Mouse (Mus musculus) neural tube, embryonic 11.5 days (tissue): ENCODE results near the gene Fcgrt. TPM values are rescaled to one million over a fixed set of nuclear protein-coding genes. Genes with fewer than 3 reads are reported as not detected.
A peak's percentile ranks its signal among the peaks of the same experiment; 100 is the strongest.

Experiments
- ATAC-seq: fragments of 200-750 bp; cut with Nextera tagmentation; 2 replicates; pipeline ENCODE4 v1.8.0; 2017; ENCODE audit warnings: moderate number of reproducible peaks, mild to moderate bottlenecking, moderate TSS enrichment, moderate library complexity; ENCODE audit not compliant: insufficient read depth, low FRiP score, low TSS enrichment
- DNase-seq: peaks from one replicate; pipeline ENCODE4 v3.0.0-alpha.2; 2015; ENCODE audit warnings: low spot score
- H3K27ac ChIP-seq: fragments of 300-500 bp; sonication (generic); 2 replicates; pipeline ENCODE4 v1.5.1; 2014; ENCODE audit warnings: low read depth, mild to moderate bottlenecking, low read length
- H3K27me3 ChIP-seq: fragments of 300-500 bp; sonication (generic); 2 replicates; pipeline ENCODE4 v1.6.1; 2014; ENCODE audit warnings: mild to moderate bottlenecking, low read length, mixed read lengths; ENCODE audit not compliant: control insufficient read depth, insufficient read depth
- H3K36me3 ChIP-seq: fragments of 300-500 bp; sonication (generic); 2 replicates; pipeline ENCODE4 v1.6.1; 2014; ENCODE audit warnings: mild to moderate bottlenecking, low read length, moderate library complexity, mixed read lengths; ENCODE audit not compliant: control insufficient read depth, insufficient read depth
- H3K4me1 ChIP-seq: fragments of 300-500 bp; sonication (generic); 2 replicates; pipeline ENCODE4 v1.6.1; 2014; ENCODE audit warnings: low read length, mixed read lengths; ENCODE audit not compliant: control insufficient read depth, insufficient read depth
- H3K4me2 ChIP-seq: fragments of 300-500 bp; sonication (generic); 2 replicates; pipeline ENCODE4 v1.6.1; 2014; ENCODE audit warnings: low read depth, mild to moderate bottlenecking, moderate library complexity
- H3K4me3 ChIP-seq: fragments of 300-500 bp; sonication (generic); 2 replicates; pipeline ENCODE4 v1.5.1; 2014; ENCODE audit warnings: low read depth, low read length
- H3K9ac ChIP-seq: fragments of 300-500 bp; sonication (generic); 2 replicates; pipeline ENCODE4 v1.6.1; 2014; ENCODE audit warnings: mild to moderate bottlenecking, low read length
- H3K9me3 ChIP-seq: fragments of 300-500 bp; sonication (generic); 2 replicates; pipeline ENCODE4 v1.6.1; 2016; ENCODE audit warnings: low read length; ENCODE audit not compliant: control insufficient read depth
- WGBS: fragments of 180-500 bp; shearing (Covaris S2); extraction: QIAGEN DNeasy Blood & Tissue Kit; methylation state at CpG from one replicate; pipeline ENCODE4 v1.1.7; 2014; 5-methylcytosine and 5-hydroxymethylcytosine counted together
- polyA plus RNA-seq: library from polyadenylated mRNA; unstranded; fragments of >200 nt; fragmentation: Nextera tagmentation; extraction: Ambion mirVana; gene quantifications from 2 replicates; pipeline ENCODE4 v1.2.1, GENCODE M21; 2014

The Fcgrt gene
- polyA plus RNA-seq, 1 experiment from 2014 or later = 12.8 TPM

GRCm38 (mm10) chr7:45086084-45086483, 17.6 kb downstream of the Fcgrt start:
- no peak overlapping the region for H3K4me3 ChIP-seq
- no peak overlapping the region for H3K9ac ChIP-seq
- ATAC-seq = no peak
- H3K4me1 ChIP-seq = no peaks in the 10 kb centered on the region
- 76% methylated on average over 4 of the region's 4 CpGs for WGBS
- H3K27ac ChIP-seq = no peak overlapping the region
- no peaks in the 10 kb centered on the region for H3K9me3 ChIP-seq
- H3K36me3 ChIP-seq = peaks cover 16% of the 10 kb centered on the region
- H3K4me2 ChIP-seq = no peak overlapping the region
- DNase-seq = no peak
- no peaks in the 10 kb centered on the region for H3K27me3 ChIP-seq

DNA sequence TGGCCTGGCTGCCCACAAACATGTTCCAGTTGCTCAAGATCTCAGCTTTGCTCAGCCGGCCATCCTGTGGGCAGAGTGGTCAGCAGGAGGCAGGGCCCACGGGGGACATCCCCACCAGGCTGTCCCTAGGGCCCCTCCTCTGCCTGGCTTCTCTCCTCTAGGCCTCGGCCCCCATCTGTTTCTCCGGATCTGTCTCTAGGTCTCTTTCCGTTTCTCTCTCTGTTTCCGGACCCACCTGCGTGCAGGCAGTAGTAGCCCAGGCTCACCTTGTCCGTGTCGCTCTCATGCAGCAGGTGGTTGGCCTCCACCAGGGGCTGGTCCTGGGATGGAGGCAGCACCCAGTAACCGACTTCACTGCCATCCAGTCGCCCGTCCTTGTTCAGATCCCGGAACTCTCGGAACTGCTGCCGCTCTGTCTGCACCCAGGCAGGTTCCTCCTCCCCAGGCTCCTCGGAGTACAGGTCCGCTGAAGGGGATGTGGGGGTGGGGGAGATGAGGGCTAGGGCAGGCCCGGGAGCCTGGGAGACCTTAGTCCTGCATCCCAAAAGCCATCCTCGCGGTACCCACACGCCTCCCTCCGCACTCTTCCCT, 20.3 kb downstream of the Fcgrt start:
- Histone ChIP-seq H3K9ac (no peak overlapping the region), H3K9me3 (no peaks in the 10 kb centered on the region), H3K27me3 (no peaks in the 10 kb centered on the region), H3K4me3 (no peak overlapping the region), H3K4me1 (no peaks in the 10 kb centered on the region), H3K4me2 (no peak overlapping the region), H3K27ac (no peak overlapping the region), H3K36me3 (peaks cover 16% of the 10 kb centered on the region)
- WGBS = 83% methylated on average over 22 of the region's 22 CpGs
- no peak for DNase-seq
- no peak for ATAC-seq

DNA sequence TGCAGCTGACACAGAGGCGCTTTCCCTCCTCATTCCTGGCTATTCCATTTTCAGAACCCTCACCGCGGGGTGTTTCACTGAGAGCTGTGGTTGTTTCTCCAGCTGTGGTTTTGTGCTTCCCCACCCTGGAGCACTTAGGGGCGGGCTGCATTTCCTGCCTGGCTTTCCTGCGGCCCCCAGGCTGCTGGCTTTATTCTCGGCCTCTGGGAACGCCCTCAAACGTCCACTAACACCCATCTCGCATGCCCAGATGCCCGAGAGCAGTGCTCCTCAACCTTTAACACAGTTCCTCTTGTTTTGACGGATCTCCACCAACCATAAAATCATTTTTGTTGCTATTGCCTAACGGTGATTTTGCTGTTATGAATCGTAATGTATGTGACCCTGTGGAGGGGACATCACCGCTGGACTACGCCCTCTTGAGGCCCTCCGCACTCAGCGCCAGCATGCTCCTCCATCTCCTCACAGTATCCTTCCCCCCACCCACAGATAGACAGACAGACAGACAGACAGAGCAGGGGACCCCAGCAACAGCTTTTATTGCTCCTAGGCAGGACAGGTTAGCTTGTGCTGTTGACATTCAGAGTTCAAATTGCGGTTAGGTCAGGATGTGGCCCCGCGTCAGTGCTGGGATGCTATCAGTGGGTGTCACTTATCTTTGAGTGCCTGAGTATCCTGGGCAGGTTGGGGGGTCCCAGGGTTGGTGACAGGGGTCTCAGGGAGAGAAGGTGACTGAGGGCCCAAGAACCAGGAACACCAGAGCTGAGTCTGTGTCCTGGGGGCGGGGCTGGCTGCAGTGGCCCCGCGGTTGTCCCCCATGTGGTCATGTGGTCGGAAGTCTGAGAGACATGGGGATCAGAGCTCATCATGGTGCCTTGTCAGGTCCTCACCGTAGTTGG, 21.0 kb downstream of the Fcgrt start:
- DNase-seq (peak; percentile 41), ATAC-seq (no peak)
- Histone ChIP-seq H3K4me2 (no peak overlapping the region; the same call in 1 of the 2 replicates), H3K4me3 (no peak overlapping the region), H3K4me1 (no peaks in the 10 kb centered on the region), H3K9ac (no peak overlapping the region; the same call in 1 of the 2 replicates), H3K27me3 (no peaks in the 10 kb centered on the region), H3K9me3 (no peaks in the 10 kb centered on the region), H3K36me3 (peaks cover 16% of the 10 kb centered on the region), H3K27ac (peak overlapping the region; percentile 14; the same call in 1 of the 2 replicates)
- WGBS = 60% methylated on average over 25 of the region's 25 CpGs

GRCm38 (mm10) chr7:45081016-45081415, 22.6 kb downstream of the Fcgrt start:
- H3K27ac ChIP-seq = no peak overlapping the region

DNA sequence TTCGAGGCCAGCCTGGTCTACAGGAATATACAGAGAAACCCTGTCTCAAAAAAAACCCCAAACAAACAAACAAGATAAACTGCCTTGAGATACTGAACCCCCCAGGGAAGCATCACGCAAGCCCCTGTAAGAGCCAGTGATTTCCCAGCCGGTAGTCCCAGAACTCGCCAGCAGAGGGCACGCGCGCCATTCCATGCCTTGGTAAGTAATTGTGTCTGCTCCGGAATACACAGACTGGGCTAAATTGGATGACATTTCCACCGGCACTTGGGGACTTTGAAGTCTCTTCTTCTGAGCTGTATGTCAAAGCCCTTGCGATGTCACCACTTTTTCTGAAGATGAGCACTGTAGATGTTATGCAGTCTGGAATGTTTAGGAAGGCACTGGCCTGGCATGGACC, 23.8 kb downstream of the Fcgrt start:
- Histone ChIP-seq H3K27ac (no peak overlapping the region), H3K4me1 (no peaks in the 10 kb centered on the region), H3K27me3 (no peaks in the 10 kb centered on the region), H3K9ac (no peak overlapping the region), H3K9me3 (no peaks in the 10 kb centered on the region), H3K4me3 (no peak overlapping the region), H3K4me2 (no peak overlapping the region), H3K36me3 (peaks cover 8% of the 10 kb centered on the region; the same call in 1 of the 2 replicates)
- DNase-seq = peak; percentile 92
- ATAC-seq = peak; percentile 18; the same call in 1 of the 2 replicates
- 2% methylated on average over 10 of the region's 10 CpGs for WGBS

More at GRCm38 (mm10) chr7:45081016-45081415, 22.6 kb downstream of the Fcgrt start:
- Histone ChIP-seq H3K36me3 (peaks cover 10% of the 10 kb centered on the region; the same call in 1 of the 2 replicates), H3K27me3 (no peaks in the 10 kb centered on the region), H3K9ac (no peak overlapping the region), H3K4me3 (no peak overlapping the region), H3K4me2 (no peak overlapping the region), H3K9me3 (no peaks in the 10 kb centered on the region), H3K4me1 (no peaks in the 10 kb centered on the region)
- no peak for DNase-seq
- no peak for ATAC-seq
- 51% methylated on average over 5 of the region's 5 CpGs for WGBS

DNA sequence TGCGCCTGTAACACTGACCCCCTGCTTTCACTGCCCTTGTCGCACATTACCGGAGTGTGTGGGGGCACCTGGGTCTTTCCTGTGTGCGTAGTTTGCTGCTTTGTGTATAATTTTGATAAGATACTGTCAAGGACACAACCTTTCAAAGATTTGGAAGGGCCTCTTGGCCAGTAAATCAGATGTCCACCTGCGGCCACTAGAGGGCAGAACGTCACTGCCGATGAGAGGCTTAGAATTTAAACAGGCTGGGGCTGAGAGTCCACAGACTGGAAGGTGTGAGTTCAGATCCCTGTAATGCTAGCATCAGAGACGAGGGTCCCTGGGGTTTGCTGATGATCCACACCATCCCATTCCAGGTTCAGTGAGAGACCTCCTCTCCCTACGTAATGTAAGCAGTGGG, 25.1 kb downstream of the Fcgrt start:
- Histone ChIP-seq H3K4me3 (no peak overlapping the region), H3K9me3 (no peaks in the 10 kb centered on the region), H3K27me3 (no peaks in the 10 kb centered on the region), H3K36me3 (peaks cover 8% of the 10 kb centered on the region; the same call in 1 of the 2 replicates), H3K9ac (no peak overlapping the region), H3K4me1 (no peaks in the 10 kb centered on the region), H3K4me2 (no peak overlapping the region), H3K27ac (no peak overlapping the region)
- ATAC-seq (no peak), DNase-seq (peak; percentile 83)
- WGBS = 35% methylated on average over 9 of the region's 9 CpGs

DNA sequence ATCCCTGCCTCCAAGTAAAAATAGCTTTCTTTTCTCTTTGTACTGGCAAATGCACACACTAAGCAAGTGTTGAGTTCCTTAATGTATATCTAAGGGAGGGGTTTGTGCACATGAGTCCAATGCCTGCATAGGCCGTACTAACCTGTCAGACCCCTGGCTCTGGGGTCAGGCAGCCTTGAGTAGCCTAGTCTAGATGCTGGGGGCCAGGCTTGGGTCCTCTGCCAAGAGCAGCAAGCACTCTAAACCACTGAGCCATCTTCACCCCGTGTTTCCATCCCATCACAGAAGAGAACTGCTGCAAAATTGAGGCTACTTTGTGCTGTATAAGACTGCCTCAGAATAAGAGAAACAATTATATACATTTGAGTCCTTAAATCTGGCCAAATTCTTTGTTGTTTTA, 25.8 kb downstream of the Fcgrt start:
- H3K9ac ChIP-seq = no peak overlapping the region
- DNase-seq = no peak
- no peak for ATAC-seq
- no peaks in the 10 kb centered on the region for H3K4me1 ChIP-seq
- no peak overlapping the region for H3K4me3 ChIP-seq
- peaks cover 5% of the 10 kb centered on the region; the same call in 1 of the 2 replicates for H3K36me3 ChIP-seq
- no peak overlapping the region for H3K4me2 ChIP-seq
- WGBS = 95% methylated on average over 2 of the region's 2 CpGs
- H3K9me3 ChIP-seq = no peaks in the 10 kb centered on the region
- no peaks in the 10 kb centered on the region for H3K27me3 ChIP-seq
- no peak overlapping the region for H3K27ac ChIP-seq

GRCm38 (mm10) chr7:45077322-45077721, 26.3 kb downstream of the Fcgrt start:
- Histone ChIP-seq H3K9me3 (no peaks in the 10 kb centered on the region), H3K9ac (no peak overlapping the region), H3K4me1 (no peaks in the 10 kb centered on the region), H3K4me2 (no peak overlapping the region), H3K27me3 (no peaks in the 10 kb centered on the region), H3K4me3 (no peak overlapping the region), H3K36me3 (no peaks in the 10 kb centered on the region; the same call in 1 of the 2 replicates), H3K27ac (no peak overlapping the region)
- DNase-seq = no peak
- no peak for ATAC-seq
- WGBS = 86% methylated on average over 14 of the region's 14 CpGs
